Mouse (Mus musculus) liver, embryonic 13.5 days (tissue): ENCODE measurements at regions not wholly inside any gene's neighbourhood (a gene's known extent, or its start where the extent isn't known, plus 50 kb on each side); places are given as distances from the start of the nearest gene placed in this dataset.

Source experiments
- ATAC-seq: fragments of 200-750 bp; cut with Nextera tagmentation; 2 replicates; pipeline ENCODE4 v1.8.0; 2017; ENCODE audit warnings: low read depth, mild to moderate bottlenecking, moderate number of reproducible peaks, moderate library complexity
- DNase-seq: peaks from one replicate; pipeline ENCODE4 v3.0.0; 2022
- H3K27ac ChIP-seq: fragments of 300-500 bp; sonication (generic); 2 replicates; pipeline ENCODE4 v1.5.1; 2015; ENCODE audit warnings: moderate library complexity, mild to moderate bottlenecking, inconsistent platforms
- H3K27me3 ChIP-seq: fragments of 300-500 bp; sonication (generic); 2 replicates; pipeline ENCODE4 v1.6.1; 2015; ENCODE audit warnings: mild to moderate bottlenecking, inconsistent platforms
- H3K36me3 ChIP-seq: fragments of 300-500 bp; sonication (generic); 2 replicates; pipeline ENCODE4 v1.6.1; 2015; ENCODE audit warnings: mild to moderate bottlenecking, inconsistent platforms
- H3K4me1 ChIP-seq: fragments of 300-500 bp; sonication (generic); replicated peaks from 2 replicates; pipeline ENCODE4 v1.6.1; 2015; ENCODE audit warnings: inconsistent platforms
- H3K4me2 ChIP-seq: fragments of 300-500 bp; sonication (generic); 2 replicates; pipeline ENCODE4 v1.6.1; 2015; ENCODE audit warnings: inconsistent platforms, mild to moderate bottlenecking, moderate library complexity
- H3K4me3 ChIP-seq: fragments of 300-500 bp; sonication (generic); replicated peaks from 2 replicates; pipeline ENCODE4 v1.5.1; 2015; ENCODE audit warnings: mild to moderate bottlenecking, inconsistent platforms
- H3K9ac ChIP-seq: fragments of 300-500 bp; sonication (generic); 2 replicates; pipeline ENCODE4 v1.6.1; 2015; ENCODE audit warnings: mild to moderate bottlenecking, inconsistent platforms
- H3K9me3 ChIP-seq: fragments of 300-500 bp; sonication (generic); replicated peaks from 2 replicates; pipeline ENCODE4 v1.6.1; 2016; ENCODE audit warnings: inconsistent platforms
- WGBS: fragments of 180-500 bp; shearing (Covaris S2); methylation state at CpG from one replicate; pipeline ENCODE4 v1.1.7; 2015; ENCODE audit not compliant: insufficient replicate concordance; 5-methylcytosine and 5-hydroxymethylcytosine counted together

GRCm38 (mm10) chr5:106051026-106051425 is 174.7 kb downstream of the Zfp326 start:
- H3K4me1 ChIP-seq, result no peaks in the 10 kb centered on the region
- no peak overlapping the region for H3K4me3 ChIP-seq
- no peaks in the 10 kb centered on the region for H3K27me3 ChIP-seq
- ATAC-seq, result no peak
- H3K27ac ChIP-seq, result no peak overlapping the region
- no peaks in the 10 kb centered on the region for H3K36me3 ChIP-seq
- no peak overlapping the region for H3K9ac ChIP-seq
- H3K9me3 ChIP-seq, result no peaks in the 10 kb centered on the region
- DNase-seq, result no peak
- H3K4me2 ChIP-seq, result no peak overlapping the region
- 71% methylated on average over 8 of the region's 8 CpGs for WGBS

GRCm38 (mm10) chr5:106044878-106045585 is 168.7 kb downstream of the Zfp326 start:
- ATAC-seq, result no peak
- no peaks in the 10 kb centered on the region for H3K4me1 ChIP-seq
- no peak overlapping the region for H3K27ac ChIP-seq
- DNase-seq, result no peak
- no peak overlapping the region for H3K4me2 ChIP-seq
- H3K4me3 ChIP-seq, result no peak overlapping the region
- H3K9me3 ChIP-seq, result no peaks in the 10 kb centered on the region
- WGBS, result 68% methylated on average over 12 of the region's 12 CpGs
- no peak overlapping the region for H3K9ac ChIP-seq
- H3K36me3 ChIP-seq, result no peaks in the 10 kb centered on the region
- no peaks in the 10 kb centered on the region for H3K27me3 ChIP-seq

GRCm38 (mm10) chr5:106038321-106038720 is 162.0 kb downstream of the Zfp326 start:
- H3K27ac ChIP-seq, result no peak overlapping the region
- H3K4me3 ChIP-seq, result no peak overlapping the region
- DNase-seq, result no peak
- no peaks in the 10 kb centered on the region for H3K27me3 ChIP-seq
- no peaks in the 10 kb centered on the region for H3K36me3 ChIP-seq
- no peak for ATAC-seq
- no peak overlapping the region for H3K4me2 ChIP-seq
- no peaks in the 10 kb centered on the region for H3K9me3 ChIP-seq
- WGBS, result 82% methylated on average over 18 of the region's 18 CpGs
- no peak overlapping the region for H3K9ac ChIP-seq
- no peaks in the 10 kb centered on the region for H3K4me1 ChIP-seq

- Histone ChIP-seq H3K36me3 (no peaks in the 10 kb centered on the region), H3K27me3 (no peaks in the 10 kb centered on the region), H3K27ac (no peak overlapping the region), H3K9me3 (no peaks in the 10 kb centered on the region), H3K4me3 (no peak overlapping the region), H3K4me2 (no peak overlapping the region), H3K4me1 (no peaks in the 10 kb centered on the region), H3K9ac (no peak overlapping the region)
- ATAC-seq (no peak), DNase-seq (no peak)
- WGBS, result 59% methylated on average over 6 of the region's 6 CpGs
Measured at GRCm38 (mm10) chr5:106036176-106036575, 159.8 kb downstream of the Zfp326 start.

- no peaks in the 10 kb centered on the region for H3K36me3 ChIP-seq
- 72% methylated on average over 4 of the region's 4 CpGs for WGBS
- DNase-seq (no peak), ATAC-seq (no peak)
- H3K4me1 ChIP-seq, result no peaks in the 10 kb centered on the region
- no peaks in the 10 kb centered on the region for H3K27me3 ChIP-seq
- no peak overlapping the region for H3K9ac ChIP-seq
- H3K9me3 ChIP-seq, result no peaks in the 10 kb centered on the region
- H3K4me2 ChIP-seq, result no peak overlapping the region
- no peak overlapping the region for H3K27ac ChIP-seq
- no peak overlapping the region for H3K4me3 ChIP-seq
Measured at GRCm38 (mm10) chr5:106032956-106033355, 156.6 kb downstream of the Zfp326 start.

- H3K27me3 ChIP-seq, result no peaks in the 10 kb centered on the region
- H3K4me3 ChIP-seq, result no peak overlapping the region
- H3K4me2 ChIP-seq, result no peak overlapping the region
- H3K9me3 ChIP-seq, result no peaks in the 10 kb centered on the region
- H3K36me3 ChIP-seq, result no peaks in the 10 kb centered on the region
- no peaks in the 10 kb centered on the region for H3K4me1 ChIP-seq
- H3K27ac ChIP-seq, result no peak overlapping the region
- DNase-seq (no peak), ATAC-seq (no peak)
- H3K9ac ChIP-seq, result no peak overlapping the region
- WGBS, result 42% methylated on average over 2 of the region's 2 CpGs
Measured at GRCm38 (mm10) chr5:106026861-106027260, 150.5 kb downstream of the Zfp326 start.

GRCm38 (mm10) chr5:106004292-106004917 is 128.0 kb downstream of the Zfp326 start:
- Histone ChIP-seq H3K27me3 (no peaks in the 10 kb centered on the region), H3K9me3 (no peaks in the 10 kb centered on the region), H3K4me1 (no peaks in the 10 kb centered on the region), H3K9ac (no peak overlapping the region), H3K36me3 (no peaks in the 10 kb centered on the region), H3K27ac (no peak overlapping the region), H3K4me3 (no peak overlapping the region), H3K4me2 (no peak overlapping the region)
- 67% methylated on average over 16 of the region's 16 CpGs for WGBS
- ATAC-seq, result no peak
- DNase-seq, result no peak

- H3K27ac ChIP-seq, result no peak overlapping the region
- no peaks in the 10 kb centered on the region for H3K27me3 ChIP-seq
- no peaks in the 10 kb centered on the region for H3K9me3 ChIP-seq
- ATAC-seq (no peak), DNase-seq (no peak)
- 67% methylated on average over 28 of the region's 28 CpGs for WGBS
- no peak overlapping the region for H3K4me2 ChIP-seq
- no peaks in the 10 kb centered on the region for H3K36me3 ChIP-seq
- no peak overlapping the region for H3K4me3 ChIP-seq
- H3K4me1 ChIP-seq, result no peaks in the 10 kb centered on the region
- H3K9ac ChIP-seq, result no peak overlapping the region
Measured at GRCm38 (mm10) chr5:106003321-106004291, 127.2 kb downstream of the Zfp326 start.

GRCm38 (mm10) chr5:106002330-106002729 is 126.0 kb downstream of the Zfp326 start:
- ATAC-seq (no peak), DNase-seq (no peak)
- 23% methylated on average over 7 of the region's 7 CpGs for WGBS
- no peak overlapping the region for H3K27ac ChIP-seq
- H3K27me3 ChIP-seq, result no peaks in the 10 kb centered on the region
- H3K9ac ChIP-seq, result no peak overlapping the region
- H3K4me1 ChIP-seq, result no peaks in the 10 kb centered on the region
- no peak overlapping the region for H3K4me3 ChIP-seq
- no peaks in the 10 kb centered on the region for H3K36me3 ChIP-seq
- H3K4me2 ChIP-seq, result no peak overlapping the region
- no peaks in the 10 kb centered on the region for H3K9me3 ChIP-seq

- no peak overlapping the region for H3K9ac ChIP-seq
- H3K27ac ChIP-seq, result no peak overlapping the region
- H3K4me1 ChIP-seq, result no peaks in the 10 kb centered on the region
- 70% methylated on average over 1 of the region's 1 CpGs for WGBS
- H3K4me2 ChIP-seq, result no peak overlapping the region
- H3K9me3 ChIP-seq, result no peaks in the 10 kb centered on the region; the same call in 1 of the 2 replicates
- ATAC-seq (no peak), DNase-seq (no peak)
- H3K4me3 ChIP-seq, result no peak overlapping the region
- H3K36me3 ChIP-seq, result no peaks in the 10 kb centered on the region
- H3K27me3 ChIP-seq, result no peaks in the 10 kb centered on the region
Measured at GRCm38 (mm10) chr5:105994218-105994617, 117.9 kb downstream of the Zfp326 start.

- WGBS, result 58% methylated on average over 15 of the region's 15 CpGs
- no peak for DNase-seq
- Histone ChIP-seq H3K36me3 (no peaks in the 10 kb centered on the region), H3K4me3 (no peak overlapping the region), H3K27me3 (no peaks in the 10 kb centered on the region), H3K27ac (no peak overlapping the region), H3K4me2 (no peak overlapping the region), H3K9me3 (no peaks in the 10 kb centered on the region; the same call in 1 of the 2 replicates), H3K9ac (no peak overlapping the region), H3K4me1 (no peaks in the 10 kb centered on the region)
- ATAC-seq, result no peak
Measured at GRCm38 (mm10) chr5:105993066-105993760, 116.8 kb downstream of the Zfp326 start.
